11 mouse cellular contexts compared by ENCODE assay signal in the genomic region with DNA sequence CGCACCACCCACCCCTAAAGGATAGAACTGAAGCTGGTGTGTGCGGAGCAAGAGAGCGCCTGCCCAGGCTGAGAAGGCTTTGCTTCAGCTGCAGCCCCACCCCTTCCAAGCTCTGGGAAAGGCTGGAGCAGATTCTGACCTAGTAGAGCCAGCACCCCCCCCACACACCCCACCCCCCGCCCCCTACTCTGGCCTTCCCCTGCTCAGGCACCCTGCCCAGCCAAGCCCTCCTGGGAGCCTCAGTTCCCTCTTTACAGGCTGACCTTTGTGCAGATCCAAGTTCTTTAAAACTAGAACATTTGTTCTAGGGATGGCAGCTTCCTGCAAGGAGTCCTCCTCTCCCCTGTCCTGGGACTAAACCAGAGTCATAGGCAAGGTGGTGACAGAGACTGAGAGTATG. TPM values are rescaled to one million over a fixed set of nuclear protein-coding genes. Genes with fewer than 3 reads are reported as not detected.
DNase-seq lines count a peak whose midpoint lies in the region; ATAC-seq and TF ChIP-seq lines count a peak whose summit lies in the region.
"Had no signal": no experiment of that assay in that cellular context is flagged by ENCODE, and none has a peak within 500 bp of the region (broad histone marks: within the 10 kb centered on the region; RNA-seq: fewer than 3 reads in every experiment).

No protein-coding gene starts in this region.

- H3K9ac ChIP-seq in forebrain, embryonic 12.5 days: 0 out of 2 replicates have a peak overlapping the region, but pooled peaks have one; percentile 5
- no peak overlapping the region for H3K9ac ChIP-seq in forebrain, embryonic 14.5 days (ENCODE audit: low read length)
- H3K9ac ChIP-seq in heart, postnatal 0 days (replicated peaks; ENCODE audit: low read depth, low read length): peak overlapping the region; percentile 51; the same call in 1 of the 2 replicates
- H3K9ac ChIP-seq: liver, embryonic 13.5 days had no signal

- no peak overlapping the region for H3K4me3 ChIP-seq in forebrain, embryonic 12.5 days (replicated peaks)
- H3K4me3 ChIP-seq in forebrain, embryonic 14.5 days (ENCODE audit: low read depth, low read length): no peak overlapping the region
- H3K4me3 ChIP-seq in embryonic facial prominence, embryonic 10.5 days: peak overlapping the region; percentile 75; the same call in 1 of the 2 replicates
- H3K4me3 ChIP-seq in heart, postnatal 0 days (ENCODE audit: low read depth, low read length): no peak overlapping the region
- H3K4me3 ChIP-seq: liver, embryonic 13.5 days had no signal

- peaks cover 41% of the 10 kb centered on the region for H3K27me3 ChIP-seq in forebrain, embryonic 12.5 days
- peaks cover 9% of the 10 kb centered on the region; the same call in 1 of the 2 replicates for H3K27me3 ChIP-seq in forebrain, embryonic 14.5 days (replicated peaks; ENCODE audit: control insufficient read depth, insufficient read depth, low read length)
- peaks cover 62% of the 10 kb centered on the region for H3K27me3 ChIP-seq in embryonic facial prominence, embryonic 10.5 days (replicated peaks; ENCODE audit: low read depth, poor library complexity, severe bottlenecking)
- peaks cover 8% of the 10 kb centered on the region for H3K27me3 ChIP-seq in heart, postnatal 0 days (ENCODE audit: control insufficient read depth, insufficient read depth, low read length)

- H3K27ac ChIP-seq in forebrain, embryonic 12.5 days: no peak overlapping the region
- no peak overlapping the region for H3K27ac ChIP-seq in forebrain, embryonic 14.5 days (ENCODE audit: low read depth, low read length)
- no peak overlapping the region for H3K27ac ChIP-seq in embryonic facial prominence, embryonic 10.5 days (replicated peaks)
- peak overlapping the region; percentile 88 for H3K27ac ChIP-seq in heart, postnatal 0 days (ENCODE audit: low read depth)
- H3K27ac ChIP-seq: liver, embryonic 13.5 days had no signal

- H3K4me2 ChIP-seq in forebrain, embryonic 12.5 days: no peak overlapping the region
- H3K4me2 ChIP-seq in forebrain, embryonic 14.5 days (ENCODE audit: low read length): no peak overlapping the region
- H3K4me2 ChIP-seq in heart, postnatal 0 days (ENCODE audit: low read depth, low read length): peak overlapping the region; percentile 92
- H3K4me2 ChIP-seq: liver, embryonic 13.5 days had no signal

- TF ChIP-seq EP300 in heart, postnatal 0 days (IDR thresholded peaks at IDR 0.05; ENCODE audit: low read depth): no peak

- TF ChIP-seq CTCF in heart, postnatal 0 days (IDR thresholded peaks at IDR 0.05; ENCODE audit: low read depth): no peak

- no peak for ATAC-seq in forebrain, embryonic 12.5 days (ENCODE audit: low FRiP score)
- ATAC-seq in forebrain, embryonic 14.5 days: no peak
- peak; percentile 15; the same call in 1 of the 2 replicates for ATAC-seq in heart, postnatal 0 days (ENCODE audit: insufficient read depth, low read depth)

- no peaks in the 10 kb centered on the region for H3K36me3 ChIP-seq in forebrain, embryonic 12.5 days (replicated peaks)
- H3K36me3 ChIP-seq in forebrain, embryonic 14.5 days (ENCODE audit: control insufficient read depth, insufficient read depth, low read length): no peaks in the 10 kb centered on the region
- peaks cover 10% of the 10 kb centered on the region for H3K36me3 ChIP-seq in embryonic facial prominence, embryonic 10.5 days (replicated peaks)
- H3K36me3 ChIP-seq in heart, postnatal 0 days (replicated peaks; ENCODE audit: control insufficient read depth, insufficient read depth, low read length): 0 out of 2 replicates have a peak, but pooled peaks cover 3% of the 10 kb centered on the region

- H3K4me1 ChIP-seq in forebrain, embryonic 12.5 days: peaks cover 24% of the 10 kb centered on the region
- H3K4me1 ChIP-seq in forebrain, embryonic 14.5 days (ENCODE audit: control insufficient read depth, insufficient read depth, low read length): peaks cover 5% of the 10 kb centered on the region; the same call in 1 of the 2 replicates
- peaks cover 54% of the 10 kb centered on the region for H3K4me1 ChIP-seq in embryonic facial prominence, embryonic 10.5 days
- peaks cover 30% of the 10 kb centered on the region for H3K4me1 ChIP-seq in heart, postnatal 0 days (ENCODE audit: control insufficient read depth, insufficient read depth)

- H3K9me3 ChIP-seq in forebrain, embryonic 12.5 days: no peaks in the 10 kb centered on the region
- no peaks in the 10 kb centered on the region for H3K9me3 ChIP-seq in forebrain, embryonic 14.5 days (replicated peaks; ENCODE audit: control insufficient read depth, low read length)
- H3K9me3 ChIP-seq in embryonic facial prominence, embryonic 10.5 days: no peaks in the 10 kb centered on the region
- no peaks in the 10 kb centered on the region for H3K9me3 ChIP-seq in heart, postnatal 0 days (replicated peaks; ENCODE audit: control insufficient read depth, low read length)
- H3K9me3 ChIP-seq: liver, embryonic 13.5 days had no signal

- no peak for DNase-seq in forebrain, embryonic 14.5 days (ENCODE audit: low spot score)
- DNase-seq in embryonic facial prominence, embryonic 10.5 days (ENCODE audit: low spot score): no peak
- DNase-seq in heart, postnatal 0 days (ENCODE audit: low spot score): peak; percentile 53
- peak; percentile 46 to 49 for DNase-seq in kidney, postnatal 36 days
- DNase-seq in frontal cortex, postnatal 36 days (ENCODE audit: low spot score in 2 of 2): no peak
- DNase-seq in thymus, postnatal 14 days: no peak
- DNase-seq in cerebellum, adult 11 months: no peak
- DNase-seq: B cell, adult 2 months; liver, embryonic 13.5 days had no signal

- WGBS in forebrain, embryonic 12.5 days: 49% methylated on average over 4 of the region's 4 CpGs
- 48% methylated on average over 4 of the region's 4 CpGs for WGBS in forebrain, embryonic 14.5 days
- 38% methylated on average over 4 of the region's 4 CpGs for WGBS in embryonic facial prominence, embryonic 10.5 days
- 26% methylated on average over 4 of the region's 4 CpGs for WGBS in heart, postnatal 0 days

RNA-seq across cellular contexts. Expression of gene Ybx2, which starts 1.8 kb away (rescaled TPM):
- 7.4 and 8.9 TPM in 2 replicates for polyA plus RNA-seq in forebrain, embryonic 12.5 days (2016; fragmentation: Nextera tagmentation; extraction: Ambion mirVana)
- polyA plus RNA-seq in forebrain, embryonic 14.5 days (2014; fragmentation: Nextera tagmentation; extraction: Ambion mirVana): 3.9 and 4.0 TPM in 2 replicates
- polyA plus RNA-seq in embryonic facial prominence, embryonic 10.5 days (2016; fragmentation: Nextera tagmentation; extraction: Ambion mirVana): 5.1 and 5.8 TPM in 2 replicates
- 16.0 and 25.6 TPM in 2 replicates for total RNA-seq in heart, postnatal 0 days (2014; rRNA removed; ENCODE audit: low replicate concordance)
- polyA plus RNA-seq in heart, postnatal 0 days (2015; fragmentation: Nextera tagmentation; extraction: Ambion mirVana): 4.9 and 7.9 TPM in 2 replicates
- total RNA-seq: common myeloid progenitor, adult 5-6 weeks had no signal

RNA-seq across cellular contexts. Expression of gene Slc2a4, which starts 10.6 kb away (rescaled TPM):
- 13.3 and 15.3 TPM in 2 replicates for polyA plus RNA-seq in forebrain, embryonic 12.5 days (2016; fragmentation: Nextera tagmentation; extraction: Ambion mirVana)
- polyA plus RNA-seq in forebrain, embryonic 14.5 days (2014; fragmentation: Nextera tagmentation; extraction: Ambion mirVana): 5.5 and 6.7 TPM in 2 replicates
- 18.6 and 23.7 TPM in 2 replicates for polyA plus RNA-seq in embryonic facial prominence, embryonic 10.5 days (2016; fragmentation: Nextera tagmentation; extraction: Ambion mirVana)
- 235 and 267 TPM in 2 replicates for total RNA-seq in heart, postnatal 0 days (2014; rRNA removed; ENCODE audit: low replicate concordance)
- 89.2 and 89.7 TPM in 2 replicates for polyA plus RNA-seq in heart, postnatal 0 days (2015; fragmentation: Nextera tagmentation; extraction: Ambion mirVana)

RNA-seq across cellular contexts. Expression of gene Eif5a, which starts 15.6 kb away (rescaled TPM):
- 1,678 TPM in 2 replicates for polyA plus RNA-seq in forebrain, embryonic 12.5 days (2016; fragmentation: Nextera tagmentation; extraction: Ambion mirVana)
- 1,251 and 1,277 TPM in 2 replicates for polyA plus RNA-seq in forebrain, embryonic 14.5 days (2014; fragmentation: Nextera tagmentation; extraction: Ambion mirVana)
- polyA plus RNA-seq in embryonic facial prominence, embryonic 10.5 days (2016; fragmentation: Nextera tagmentation; extraction: Ambion mirVana): 2,818 and 3,035 TPM in 2 replicates
- total RNA-seq in heart, postnatal 0 days (2014; rRNA removed; ENCODE audit: low replicate concordance): 469 and 504 TPM in 2 replicates
- 961 and 973 TPM in 2 replicates for polyA plus RNA-seq in heart, postnatal 0 days (2015; fragmentation: Nextera tagmentation; extraction: Ambion mirVana)

RNA-seq across cellular contexts. Expression of gene Gps2, which starts 23.7 kb away (rescaled TPM):
- polyA plus RNA-seq in forebrain, embryonic 12.5 days (2016; fragmentation: Nextera tagmentation; extraction: Ambion mirVana): 95.8 and 99.1 TPM in 2 replicates
- polyA plus RNA-seq in forebrain, embryonic 14.5 days (2014; fragmentation: Nextera tagmentation; extraction: Ambion mirVana): 62.9 and 67.8 TPM in 2 replicates
- polyA plus RNA-seq in embryonic facial prominence, embryonic 10.5 days (2016; fragmentation: Nextera tagmentation; extraction: Ambion mirVana): 87.6 and 89.1 TPM in 2 replicates
- 48.6 and 72.4 TPM in 2 replicates for total RNA-seq in heart, postnatal 0 days (2014; rRNA removed; ENCODE audit: low replicate concordance)
- polyA plus RNA-seq in heart, postnatal 0 days (2015; fragmentation: Nextera tagmentation; extraction: Ambion mirVana): 37.1 and 38.1 TPM in 2 replicates

RNA-seq across cellular contexts. Expression of gene Cldn7, which starts 27.2 kb away (rescaled TPM):
- polyA plus RNA-seq in forebrain, embryonic 12.5 days (2016; fragmentation: Nextera tagmentation; extraction: Ambion mirVana): 5.7 and 7.0 TPM in 2 replicates
- not detected in 2 replicates for polyA plus RNA-seq in forebrain, embryonic 14.5 days (2014; fragmentation: Nextera tagmentation; extraction: Ambion mirVana)
- polyA plus RNA-seq in embryonic facial prominence, embryonic 10.5 days (2016; fragmentation: Nextera tagmentation; extraction: Ambion mirVana): 56.3 and 56.4 TPM in 2 replicates
- 0.93 TPM in 1 of 2 replicates, not detected in the other for total RNA-seq in heart, postnatal 0 days (2014; rRNA removed; ENCODE audit: low replicate concordance)
- 0.64 and 1.8 TPM in 2 replicates for polyA plus RNA-seq in heart, postnatal 0 days (2015; fragmentation: Nextera tagmentation; extraction: Ambion mirVana)
- total RNA-seq: common myeloid progenitor, adult 5-6 weeks had no signal

Comparison
In these comparisons a context has a peak if more than half of its experiments do, and no peak if none do; other contexts are left out.
1. DNase-seq: peak in heart, postnatal 0 days (single experiment) and kidney, postnatal 36 days (2 of 2); none in forebrain, embryonic 14.5 days (single experiment), embryonic facial prominence, embryonic 10.5 days (single experiment), frontal cortex, postnatal 36 days (0 of 2), thymus, postnatal 14 days (single experiment) and cerebellum, adult 11 months (single experiment).